Mouse (Mus musculus) neutrophil, adult 5-6 weeks (primary cell): ENCODE measurements around the gene Fbxl5. TPM values are rescaled to one million over a fixed set of nuclear protein-coding genes. Genes with fewer than 3 reads are reported as not detected.

Experiments
- ATAC-seq: fragments of 151-379, 151-347 bp; 2 replicates; pipeline ENCODE4 v1.8.0; 2017; ENCODE audit warnings: mild to moderate bottlenecking, moderate TSS enrichment; ENCODE audit not compliant: insufficient number of reproducible peaks, poor library complexity, low FRiP score, severe bottlenecking; ENCODE audit errors: extremely low read depth
- total RNA-seq: library from RNA; stranded (forward); fragments of 200-1000 nt; gene quantifications from 2 replicates; pipeline ENCODE4 v1.2.3, GENCODE M21; 2017

Gene Fbxl5
- total RNA-seq, 1 experiment from 2014 or later, result 724 TPM

GRCm38 (mm10) chr5:43728375-43729165 lies 92.9 kb downstream of the Fbxl5 start:
- ATAC-seq, result no peak

GRCm38 (mm10) chr5:43723830-43724229 lies 97.6 kb downstream of the Fbxl5 start:
- no peak for ATAC-seq

- no peak for ATAC-seq
Measured at GRCm38 (mm10) chr5:43722452-43722783, 99.0 kb downstream of the Fbxl5 start.

GRCm38 (mm10) chr5:43721538-43722451 lies 99.6 kb downstream of the Fbxl5 start:
- no peak for ATAC-seq

GRCm38 (mm10) chr5:43699240-43699639 lies 122.2 kb downstream of the Fbxl5 start:
- no peak for ATAC-seq

- no peak for ATAC-seq
Measured at GRCm38 (mm10) chr5:43697133-43697532, 124.3 kb downstream of the Fbxl5 start.

Other genes starting within 250 kb of the Fbxl5 start
- not detected in 2 replicates for gene Cc2d2a, start 159.3 kb downstream of the Fbxl5 start, total RNA-seq
- 122 and 131 TPM in 2 replicates for gene Bst1, start 2.8 kb downstream of the Fbxl5 start, total RNA-seq
- gene Cd38, start 46.9 kb upstream of the Fbxl5 start, total RNA-seq, result 71.3 and 74.3 TPM in 2 replicates
- 2.6 and 3.2 TPM in 2 replicates for gene Gm7879, start 91.5 kb upstream of the Fbxl5 start, total RNA-seq
- not detected in 2 replicates for gene Fgfbp1, start 160.1 kb upstream of the Fbxl5 start, total RNA-seq